Mouse (Mus musculus): ENCODE data around the gene Lingo4.

Gene Lingo4

DNA sequence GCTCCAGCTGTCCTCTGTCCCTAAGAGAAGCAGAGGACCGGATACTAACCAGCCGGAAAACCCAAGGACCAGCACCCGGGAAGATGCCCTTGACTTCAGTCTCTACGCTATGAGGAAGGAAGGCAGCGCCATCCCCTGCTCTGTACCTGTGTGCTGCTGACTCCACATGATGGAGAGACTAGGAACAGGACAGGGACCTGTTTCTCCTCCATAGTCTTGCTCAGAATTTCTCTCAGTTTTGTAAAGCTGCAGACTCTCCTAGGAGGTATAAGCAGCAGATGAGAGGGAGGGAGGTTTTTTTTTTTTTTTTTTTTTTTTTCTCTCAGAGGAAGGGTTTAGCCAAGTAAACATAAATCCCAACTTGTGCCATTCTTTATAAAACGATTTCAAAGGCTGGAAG is at the start of gene Lingo4:
TSS of gene Lingo4 (plus strand) at position 301 of the 400 bp plus-strand sequence.
- in situ Hi-C loops (cut with MseI, MboI): no loop called here

DNA sequence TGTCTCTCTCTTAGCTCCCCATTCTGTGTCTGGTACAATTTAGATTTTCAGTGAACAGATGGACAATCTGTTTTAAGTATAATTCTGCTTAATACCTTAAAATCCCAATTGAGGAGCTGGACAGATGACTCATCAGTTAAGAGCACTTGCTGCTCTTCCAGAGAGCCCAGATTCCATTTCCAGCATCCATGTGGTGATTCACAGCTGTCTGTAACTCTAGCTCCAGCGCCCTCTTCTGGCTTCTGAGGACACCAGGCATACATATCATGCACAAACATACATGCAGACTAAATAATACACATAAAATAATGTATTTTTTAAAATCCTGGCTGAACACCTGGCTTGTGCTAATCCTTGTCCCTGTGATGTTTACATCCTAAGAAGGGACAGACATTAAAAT is 37.5 kb upstream of the Lingo4 start:
- in situ Hi-C loops (cut with MseI, MboI): no loop called here

DNA sequence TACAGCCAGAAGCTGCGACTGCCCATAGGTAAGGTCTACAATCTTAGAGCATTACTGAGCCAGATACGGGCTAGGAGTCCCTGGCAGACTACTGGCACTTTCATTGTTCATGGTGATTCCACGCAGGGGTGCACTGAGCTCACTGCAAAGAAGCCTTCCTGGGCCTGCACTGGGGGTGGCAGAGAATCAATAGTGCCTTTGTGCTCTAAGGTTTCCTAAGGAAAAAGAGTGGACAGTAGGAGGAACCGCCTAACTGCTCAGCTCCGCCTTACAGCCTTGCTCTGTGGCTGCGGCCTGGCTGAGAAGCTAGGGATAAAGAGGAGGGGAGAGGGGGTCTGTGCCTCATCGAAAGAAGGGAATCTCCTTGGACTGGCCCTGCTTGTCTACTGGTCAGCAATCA is 36.2 kb upstream of the Lingo4 start, which contains the start of gene C2cd4d:
TSS of gene C2cd4d (plus strand) at position 301 of the 400 bp plus-strand sequence.
- in situ Hi-C loops (cut with MseI, MboI): no loop called here

DNA sequence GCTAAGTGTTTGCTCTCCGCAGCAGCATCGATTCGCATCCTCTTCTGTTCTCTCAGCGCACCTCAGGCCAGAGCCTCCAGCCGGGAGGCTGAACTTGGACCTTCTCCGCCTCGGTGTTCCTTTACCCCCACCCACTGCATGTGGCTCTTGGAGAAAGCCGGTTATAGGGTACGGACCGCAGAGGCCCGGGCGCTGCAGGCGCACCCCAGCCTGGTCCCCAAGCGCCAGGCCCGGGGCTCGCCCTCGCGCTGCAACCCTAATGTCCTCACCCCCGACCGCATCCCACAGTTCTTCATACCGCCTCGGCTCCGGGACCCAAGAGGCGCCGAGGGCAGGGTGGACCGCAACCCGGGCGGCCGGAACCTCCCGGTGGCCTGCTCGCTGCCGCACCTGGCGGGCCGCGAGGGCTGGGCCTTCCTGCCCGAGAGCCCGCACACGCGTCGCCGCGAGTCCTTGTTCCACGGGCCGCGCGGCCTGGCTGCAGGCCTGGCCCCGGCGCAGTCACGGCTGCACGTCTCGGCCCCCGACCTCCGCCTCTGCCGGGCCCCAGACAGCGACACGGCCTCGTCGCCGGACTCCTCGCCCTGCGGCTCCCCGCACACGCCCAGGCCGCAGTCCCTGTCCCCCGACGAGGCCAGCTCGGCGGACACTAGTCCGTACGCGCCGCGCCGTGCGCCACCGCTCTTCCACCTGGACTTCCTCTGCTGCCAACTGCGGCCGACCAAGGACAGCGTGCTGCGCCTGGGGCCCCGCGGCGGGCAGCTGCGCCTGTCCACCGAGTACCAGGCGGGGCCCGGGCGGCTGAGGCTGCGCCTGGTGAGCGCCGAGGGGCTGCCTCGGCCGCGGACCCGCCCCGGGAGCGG is 34.8 kb upstream of the Lingo4 start:
- in situ Hi-C loops (cut with MseI, MboI): no loop called here

DNA sequence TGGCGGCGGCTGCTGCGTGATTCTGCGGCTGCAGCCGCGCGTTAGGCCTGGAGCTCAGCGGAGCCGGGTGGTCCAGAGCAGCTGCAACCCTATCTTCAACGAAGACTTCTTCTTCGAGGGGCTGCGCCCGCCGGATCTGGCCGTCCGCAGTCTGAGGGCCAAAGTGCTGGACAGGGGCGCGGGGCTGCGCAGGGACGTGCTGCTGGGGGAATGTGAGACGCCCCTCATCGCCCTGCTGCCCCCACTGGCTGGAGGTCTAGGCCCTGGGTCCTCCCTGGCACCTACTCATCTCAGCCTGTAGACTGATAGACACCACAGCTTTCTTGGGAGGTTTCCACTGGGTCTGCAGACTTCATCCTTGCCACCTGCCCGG is 34.2 kb upstream of the Lingo4 start:
- in situ Hi-C loops (cut with MseI, MboI): no loop called here

DNA sequence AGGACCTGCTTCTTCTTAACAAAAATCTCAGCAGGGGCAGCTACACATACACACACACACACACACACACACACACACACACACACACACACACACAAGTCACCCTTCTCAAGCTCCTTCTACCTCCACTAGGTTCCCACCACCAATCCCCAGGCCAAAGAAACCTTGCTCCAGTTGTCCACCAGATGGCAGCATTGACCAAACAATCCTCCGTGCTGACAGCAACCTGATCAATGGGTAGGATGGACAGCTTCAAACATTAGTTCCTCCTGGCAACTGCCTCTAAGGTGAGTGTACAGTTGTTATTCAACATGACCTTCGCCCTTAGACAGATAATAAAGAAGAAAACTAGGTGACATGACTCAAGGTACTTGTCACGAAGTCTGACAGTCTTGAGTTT is 31.6 kb upstream of the Lingo4 start:
- in situ Hi-C loops (cut with MseI, MboI): no loop called here

DNA sequence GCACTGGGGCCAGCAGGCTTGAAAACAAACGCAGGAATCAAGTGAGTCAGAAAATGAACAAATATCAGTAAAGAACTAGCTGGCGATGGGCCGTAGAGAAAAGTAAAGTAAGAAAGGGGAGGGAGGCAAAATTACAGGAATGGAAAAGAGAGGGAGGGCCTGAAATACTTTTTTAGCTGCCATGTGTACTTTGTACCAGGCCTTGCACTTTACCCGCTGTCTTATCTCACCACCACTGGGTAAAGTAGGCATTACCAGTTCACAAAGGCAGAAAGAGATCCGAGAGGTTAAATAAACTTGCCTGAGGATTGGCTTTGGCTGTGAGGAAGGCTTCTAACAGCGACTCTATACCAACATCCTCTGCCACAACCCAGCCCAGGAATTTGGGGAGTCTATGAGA is 30.8 kb upstream of the Lingo4 start:
- in situ Hi-C loops (cut with MseI, MboI): no loop called here

DNA sequence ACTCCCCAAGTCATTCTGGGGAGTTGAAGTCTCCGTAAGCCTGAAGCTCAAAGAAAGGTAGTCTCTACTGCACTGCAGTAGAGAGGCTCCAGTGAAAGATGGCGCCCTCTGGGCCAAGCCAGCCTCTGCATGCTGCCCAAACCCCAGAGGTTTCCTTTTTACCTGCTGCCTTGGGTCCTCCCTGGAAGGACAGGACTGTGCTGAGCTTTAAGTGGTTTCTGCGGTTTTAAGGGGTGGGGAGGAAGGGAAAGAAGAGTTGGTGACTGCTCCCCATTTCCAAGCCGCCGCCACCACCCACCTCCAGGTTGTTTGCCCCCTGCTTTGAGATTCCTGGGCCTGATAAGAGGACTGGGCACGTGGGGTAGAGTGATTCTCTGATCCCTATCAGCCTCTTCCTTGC is 29.7 kb upstream of the Lingo4 start:
- in situ Hi-C loops (cut with MseI, MboI): no loop called here

DNA sequence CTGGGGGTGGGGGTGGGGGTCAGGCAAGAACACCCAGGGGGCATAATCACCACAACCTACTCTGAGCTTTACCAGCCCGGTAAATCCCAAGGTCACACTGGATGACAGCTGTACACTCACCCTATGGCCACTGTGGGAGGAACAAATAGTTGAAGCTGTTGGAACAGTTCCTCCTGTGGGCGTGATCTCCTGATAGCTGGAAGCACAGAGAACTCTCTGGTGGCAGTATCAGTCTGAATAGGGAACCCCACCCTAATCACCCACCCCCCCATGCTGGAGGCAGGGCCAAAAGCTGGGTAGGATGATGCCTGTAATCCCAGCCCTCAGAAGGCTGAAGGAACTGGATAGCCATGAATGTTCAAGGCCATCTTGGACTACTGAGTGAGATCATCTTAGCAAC is 28.6 kb upstream of the Lingo4 start:
- in situ Hi-C loops (cut with MseI, MboI): no loop called here

DNA sequence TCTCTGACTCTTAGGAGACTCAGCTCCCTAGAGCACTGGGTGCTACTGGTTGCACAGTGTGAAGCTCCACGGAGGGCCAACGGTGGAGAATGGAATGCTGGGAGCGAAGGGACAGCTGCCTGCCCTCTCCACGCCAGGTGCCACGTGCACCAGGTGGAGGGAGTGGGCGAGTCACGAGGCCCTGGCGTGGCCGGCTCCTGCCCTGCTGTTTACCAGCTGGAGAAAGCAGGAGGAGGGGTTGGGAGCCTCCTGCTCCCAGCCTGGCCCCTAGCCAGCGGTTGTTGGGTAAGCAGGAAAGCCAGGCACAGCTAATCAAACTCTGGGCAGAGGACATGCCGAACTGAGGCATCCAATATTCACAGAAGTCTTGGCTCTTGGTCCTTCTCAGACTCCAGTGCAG is 26.7 kb upstream of the Lingo4 start:
- in situ Hi-C loops (cut with MseI, MboI): no loop called here

DNA sequence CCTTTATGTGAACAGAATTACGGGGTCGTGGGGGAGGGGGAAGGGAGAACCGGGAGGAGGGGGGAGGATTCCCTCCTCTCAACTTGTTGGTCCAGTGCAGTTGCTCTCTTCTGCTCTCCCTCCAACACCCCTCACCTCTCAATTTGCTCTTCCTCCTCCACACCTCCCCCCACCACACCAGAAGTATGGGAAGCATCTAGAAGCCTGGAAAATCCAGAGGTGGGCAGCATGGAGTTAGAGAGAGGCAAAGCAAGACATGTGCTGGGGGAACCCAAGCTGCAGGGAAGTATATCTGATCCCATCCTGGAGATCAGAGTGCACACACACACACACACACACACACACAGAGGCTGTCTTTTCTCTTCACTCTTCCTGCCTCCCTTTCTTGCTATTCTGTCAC is 26.3 kb upstream of the Lingo4 start:
- in situ Hi-C loops (cut with MseI, MboI): no loop called here

DNA sequence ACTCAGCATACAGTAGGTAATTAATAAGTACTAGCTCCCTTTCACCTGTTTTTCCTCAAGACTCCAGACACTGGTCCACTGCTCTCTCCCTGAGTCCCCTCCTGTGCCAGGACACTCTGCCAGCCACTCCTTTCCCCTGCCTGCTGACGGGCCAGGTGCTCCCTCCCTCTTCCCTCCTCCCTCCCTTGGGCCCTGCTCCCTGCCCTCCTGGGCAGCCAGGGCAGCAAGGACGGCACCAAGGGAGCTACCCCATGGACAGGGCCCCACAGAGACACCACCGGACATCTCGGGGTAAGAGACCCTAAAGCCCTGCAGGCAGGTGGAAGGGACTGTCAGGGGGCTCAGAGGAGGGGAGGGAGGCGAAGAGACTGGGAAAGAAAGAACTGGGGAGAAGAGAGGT is 25.7 kb upstream of the Lingo4 start, which contains the start of gene Rorc:
TSS of gene Rorc (plus strand) at position 154 of the 400 bp plus-strand sequence.
- in situ Hi-C loops (cut with MseI, MboI): no loop called here

DNA sequence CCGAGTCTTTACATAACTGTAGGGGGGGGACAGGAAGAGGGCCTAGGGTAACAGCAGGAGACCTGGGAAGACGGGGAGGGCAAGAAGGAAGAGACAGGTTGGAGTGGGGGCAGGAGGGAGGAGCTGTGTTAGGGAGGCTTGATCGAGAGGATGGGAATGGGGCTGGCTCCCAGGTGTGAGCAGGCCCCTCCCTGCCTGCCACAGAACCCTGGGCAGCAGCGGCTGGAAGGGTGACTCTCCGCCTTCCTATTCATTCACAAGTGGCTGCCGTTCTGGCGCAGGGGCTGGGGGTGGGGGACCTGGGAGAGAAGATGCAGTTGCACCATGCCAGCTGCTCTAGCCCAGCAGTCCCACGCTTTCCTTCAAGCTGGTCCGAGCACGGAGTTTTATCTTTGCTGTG is 25.2 kb upstream of the Lingo4 start:
- in situ Hi-C loops (cut with MseI, MboI): no loop called here

DNA sequence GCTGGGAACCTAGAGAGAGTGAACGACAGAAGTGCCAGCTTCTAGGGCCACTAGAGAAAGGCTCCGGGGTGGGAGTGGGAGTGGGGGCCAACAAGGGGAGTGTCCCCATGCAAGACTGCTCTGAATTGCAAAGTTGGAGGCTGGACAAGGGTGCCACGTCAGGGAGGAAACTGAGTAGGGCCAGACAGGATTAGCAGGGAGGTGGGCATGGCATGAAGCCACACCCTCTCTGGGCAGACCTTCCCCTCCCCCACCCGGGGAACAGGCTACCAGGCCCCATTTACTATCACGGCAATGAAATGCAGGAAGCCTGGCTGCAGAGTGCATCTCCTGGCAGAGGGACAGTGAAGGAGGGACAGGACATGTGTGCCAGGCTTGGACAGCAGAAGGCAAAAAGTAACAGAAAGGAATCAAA is 24.7 kb upstream of the Lingo4 start:
- in situ Hi-C loops (cut with MseI, MboI): no loop called here

DNA sequence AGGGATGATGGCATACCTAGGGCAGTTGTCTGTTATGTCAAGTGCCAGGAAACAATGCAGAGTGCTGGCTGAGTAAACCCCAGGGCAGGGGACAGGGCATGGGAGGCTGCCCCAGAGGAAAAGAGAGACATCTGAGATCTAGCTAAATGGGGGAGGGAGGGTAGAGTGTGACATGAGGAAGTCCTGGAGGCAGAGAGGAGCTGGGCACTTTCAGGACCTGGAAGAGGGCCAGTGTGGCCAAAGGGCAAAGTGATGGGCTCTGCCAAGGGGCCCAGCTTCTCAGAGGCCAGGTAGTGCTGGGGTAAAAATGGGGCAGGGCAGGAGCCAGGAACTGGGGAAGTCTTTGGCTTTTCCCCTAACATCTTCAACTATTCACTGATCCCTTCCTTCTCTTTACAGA is 23.7 kb upstream of the Lingo4 start:
- in situ Hi-C loops (cut with MseI, MboI): no loop called here

DNA sequence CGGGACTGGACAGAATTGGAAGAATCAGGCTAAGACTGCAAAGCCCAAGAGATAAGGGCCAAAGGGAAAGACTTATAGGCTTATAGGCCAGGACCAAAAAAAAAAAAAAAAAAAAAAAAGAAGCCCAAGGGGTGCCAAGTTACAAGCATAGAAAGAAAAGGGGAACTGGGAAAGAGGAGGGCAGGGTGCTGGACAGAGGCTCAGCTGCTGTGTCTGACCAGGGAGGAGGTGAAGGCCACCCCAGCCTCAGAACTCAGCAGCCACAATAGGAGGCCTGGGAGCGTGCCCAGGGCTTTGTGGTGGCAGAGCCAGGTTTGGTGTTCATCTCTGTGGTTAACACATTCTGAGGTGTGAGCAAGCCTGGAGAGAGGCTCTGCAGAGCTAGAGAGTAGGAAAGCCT is 23.2 kb upstream of the Lingo4 start:
- in situ Hi-C loops (cut with MseI, MboI): no loop called here

DNA sequence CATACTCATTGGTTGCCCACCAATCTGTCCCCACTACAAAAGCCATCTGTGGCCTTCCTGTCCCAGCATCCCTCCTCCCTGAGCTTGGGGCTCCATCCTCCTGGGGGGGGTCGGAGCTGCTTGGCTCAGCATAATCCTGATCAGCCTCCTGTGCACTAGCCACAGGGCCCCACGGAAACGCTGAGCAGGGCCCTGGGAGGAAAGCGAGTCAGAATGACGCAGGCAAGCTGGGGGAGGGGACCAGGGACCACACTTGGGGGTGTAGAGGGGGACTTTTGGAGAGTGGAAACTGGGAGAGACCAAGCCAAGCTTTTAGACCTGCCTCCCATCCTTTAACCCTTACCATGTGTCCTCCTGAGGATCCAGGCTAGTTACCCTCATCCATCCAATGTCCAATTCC is 22.5 kb upstream of the Lingo4 start:
- in situ Hi-C loops (cut with MseI, MboI): no loop called here

DNA sequence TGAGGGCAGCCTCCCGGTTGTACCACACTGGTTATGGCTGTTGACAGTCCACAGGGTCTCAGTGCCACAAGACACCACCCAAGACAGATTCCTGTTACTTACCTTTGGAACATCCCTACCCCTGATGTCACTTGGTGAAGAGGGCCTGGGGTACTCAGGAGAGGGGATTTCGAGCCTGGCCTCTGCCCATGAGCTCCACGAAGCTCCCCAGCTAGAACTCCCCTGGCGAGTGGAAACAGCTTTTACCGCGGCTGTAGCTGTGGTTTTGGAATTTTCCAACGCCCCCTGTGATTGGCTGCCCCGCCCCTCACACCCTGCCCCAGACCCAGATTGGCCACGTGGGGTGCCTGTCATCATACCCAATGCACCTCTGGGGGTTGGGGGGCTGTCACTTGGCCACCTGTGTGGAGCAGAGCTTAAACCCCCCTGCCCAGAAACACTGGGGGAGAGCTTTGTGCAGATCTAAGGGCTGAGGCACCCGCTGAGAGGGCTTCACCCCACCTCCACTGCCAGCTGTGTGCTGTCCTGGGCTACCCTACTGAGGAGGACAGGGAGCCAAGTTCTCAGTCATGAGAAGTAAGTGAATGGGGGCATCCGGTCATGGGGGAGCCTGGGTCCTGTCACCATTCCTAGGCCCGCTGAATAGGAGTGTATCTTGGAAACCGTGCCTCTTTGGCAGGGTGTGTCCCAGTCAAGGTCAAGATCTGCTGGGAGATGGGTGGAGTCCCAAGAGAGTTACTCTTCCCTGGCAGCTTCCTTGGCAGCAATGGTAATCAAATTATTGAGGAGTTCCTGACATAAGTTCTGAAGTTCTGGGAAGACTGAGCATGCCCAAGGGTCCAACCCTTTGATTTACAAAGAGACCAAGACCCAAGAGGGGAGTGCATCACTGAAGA is 21.0 kb upstream of the Lingo4 start:
- in situ Hi-C loops (cut with MseI, MboI): no loop called here

DNA sequence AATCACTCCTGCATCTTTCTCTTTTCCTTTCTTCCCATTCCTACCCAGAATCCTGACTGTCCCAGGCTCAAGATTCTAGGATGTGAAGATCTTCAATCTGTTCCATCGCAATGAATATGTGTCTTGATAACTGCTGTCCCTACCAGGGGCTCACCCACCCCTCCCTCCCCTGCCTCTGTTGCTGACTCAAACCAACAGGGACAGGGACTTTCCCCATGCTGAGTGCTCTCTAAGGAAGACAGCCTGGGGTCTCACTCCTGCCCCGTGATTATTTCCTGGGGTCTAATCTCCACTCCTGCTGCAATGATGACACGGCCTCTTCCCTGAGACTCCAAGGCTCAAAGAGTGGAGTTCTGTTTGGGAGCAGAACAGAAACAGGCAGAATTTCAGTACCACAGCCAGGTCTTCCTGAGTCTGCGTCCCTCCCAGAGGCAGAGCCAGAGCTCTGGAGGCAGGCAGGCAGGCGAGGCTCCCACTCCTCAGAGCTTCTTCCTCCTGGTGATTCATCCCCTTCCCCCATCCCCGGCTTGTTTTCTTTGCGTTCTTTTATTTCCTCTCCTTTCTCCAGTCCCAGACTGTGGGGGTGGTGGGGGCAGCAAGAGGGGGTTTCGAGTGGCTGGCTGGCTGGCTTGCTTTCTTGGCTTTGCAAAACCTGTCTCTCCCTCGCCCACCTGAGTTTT is 18.3 kb upstream of the Lingo4 start:
- in situ Hi-C loops (cut with MseI, MboI): no loop called here

DNA sequence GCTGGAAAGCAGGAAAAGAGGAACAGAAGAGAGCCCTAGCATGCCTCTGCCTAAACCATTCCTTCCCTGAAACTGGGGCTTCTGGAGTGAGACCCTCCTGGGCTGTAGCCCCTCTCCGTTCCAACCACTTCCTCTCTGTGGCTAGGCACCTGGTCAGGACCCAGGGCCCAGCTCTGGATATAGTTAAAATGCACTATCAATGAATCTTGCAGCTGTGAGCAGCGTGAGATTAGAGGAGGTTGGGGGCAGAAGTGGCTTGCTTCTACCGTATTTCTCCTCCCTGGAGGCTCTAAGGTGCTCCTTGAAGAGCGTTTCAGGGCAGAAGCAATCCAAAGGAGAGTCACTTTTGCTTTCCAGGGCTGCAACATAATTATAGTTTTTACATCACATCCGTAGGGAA is 16.0 kb upstream of the Lingo4 start:
- in situ Hi-C loops (cut with MseI, MboI): no loop called here

DNA sequence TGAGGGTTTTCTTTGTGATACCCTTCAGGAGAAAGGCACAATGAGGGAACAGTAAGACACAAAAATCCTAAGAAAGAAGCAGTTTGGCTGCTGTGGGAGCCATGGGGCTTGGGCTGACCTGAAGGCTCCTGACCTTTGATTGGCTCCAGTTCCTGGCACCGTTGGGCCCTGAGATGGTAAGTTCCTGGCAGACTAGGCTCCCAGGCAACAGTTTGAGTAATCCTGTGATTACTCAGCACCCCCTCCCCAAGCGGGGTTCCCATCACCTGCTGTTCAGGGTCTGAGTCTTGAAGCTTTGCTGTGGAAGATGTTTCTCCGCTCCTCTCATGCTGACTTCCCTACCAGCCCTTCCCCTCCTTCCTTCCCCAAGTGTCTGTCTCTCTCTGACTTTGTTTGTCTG is 14.8 kb upstream of the Lingo4 start:
- in situ Hi-C loops (cut with MseI, MboI): no loop called here

DNA sequence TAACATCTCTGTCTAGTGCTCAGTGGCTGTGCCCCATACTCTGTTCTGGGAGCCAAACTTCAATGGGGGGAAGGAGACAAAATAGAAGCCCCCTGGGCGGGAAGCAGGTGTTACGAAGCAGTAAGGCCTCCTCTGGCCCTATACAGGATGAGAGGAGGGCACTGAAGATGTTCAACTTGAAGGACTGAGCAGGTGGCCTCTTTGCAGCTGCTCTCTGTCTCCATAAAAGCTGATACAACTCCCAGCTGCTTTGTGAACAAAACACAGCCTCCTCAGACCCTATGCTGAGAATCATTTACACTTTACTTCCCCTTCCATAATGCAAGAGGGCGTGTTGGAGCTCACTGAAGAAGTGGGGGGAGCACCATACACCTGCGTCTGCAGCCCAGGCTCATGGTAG is 11.6 kb upstream of the Lingo4 start:
- in situ Hi-C loops (cut with MseI, MboI): no loop called here
